Mouse (Mus musculus): ENCODE results near the gene Retsat.
A peak's percentile ranks its signal among the peaks of the same experiment; 100 is the strongest.

Gene Retsat

DNA sequence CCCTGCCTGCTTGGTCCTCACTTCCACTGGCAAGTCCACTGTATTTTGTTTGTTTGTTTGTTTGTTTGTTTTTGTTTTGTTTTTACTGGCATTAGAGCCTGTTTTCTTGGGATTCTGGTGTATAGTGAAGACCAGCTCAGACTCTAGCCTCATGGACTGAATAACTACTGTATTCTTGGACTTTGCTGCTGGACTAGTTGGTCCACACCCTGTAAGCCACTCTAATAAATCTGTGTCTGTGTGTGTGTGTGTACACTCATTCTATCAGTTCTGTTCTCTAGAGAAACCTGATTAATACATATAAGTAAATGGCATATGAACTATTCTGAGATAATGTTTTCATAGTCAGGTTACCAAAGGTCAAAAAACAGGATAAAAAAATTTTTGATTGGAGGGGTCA, 8.2 kb upstream of the Retsat start:
- no peak for DNase-seq (ENCODE audit: low spot score)

DNA sequence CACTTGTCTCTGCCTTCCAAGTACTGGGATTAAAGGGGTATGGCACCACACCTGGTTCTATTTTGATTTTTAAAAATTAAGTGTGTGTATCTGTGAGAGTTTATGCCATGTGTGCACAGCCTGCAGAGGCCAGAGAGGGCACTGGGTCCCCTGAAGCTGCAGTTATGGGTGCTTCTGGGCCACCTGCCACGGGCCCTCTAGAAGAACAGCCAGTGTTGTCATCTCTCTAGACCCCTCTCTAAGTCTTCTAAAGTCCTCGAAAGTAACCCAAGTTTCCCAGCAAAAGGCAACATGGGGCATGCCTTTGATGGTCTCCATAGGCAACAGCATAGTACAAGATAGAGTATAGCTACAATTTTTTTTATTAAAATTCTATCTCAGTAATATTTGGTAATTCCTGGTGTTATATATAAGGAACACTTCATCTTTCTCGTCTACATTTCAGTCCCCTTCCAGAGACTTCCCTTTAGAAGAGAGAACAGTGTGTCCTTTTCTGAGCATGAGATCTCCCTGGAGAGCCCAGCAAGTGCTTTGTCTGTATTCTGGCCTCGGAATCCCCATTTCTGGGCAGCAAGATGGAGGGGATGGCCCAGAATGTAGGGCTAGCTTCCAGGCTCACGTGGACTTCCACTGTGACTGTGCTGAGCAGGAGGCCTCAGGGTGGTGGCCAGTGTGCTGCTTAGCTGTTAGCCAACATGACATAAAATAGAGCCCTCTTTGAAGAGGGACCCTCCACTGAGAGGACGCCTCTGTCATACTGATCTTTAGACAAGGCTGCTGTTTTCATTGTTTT, 5.1 kb upstream of the Retsat start:
- no peak for DNase-seq (ENCODE audit: low spot score)

DNA sequence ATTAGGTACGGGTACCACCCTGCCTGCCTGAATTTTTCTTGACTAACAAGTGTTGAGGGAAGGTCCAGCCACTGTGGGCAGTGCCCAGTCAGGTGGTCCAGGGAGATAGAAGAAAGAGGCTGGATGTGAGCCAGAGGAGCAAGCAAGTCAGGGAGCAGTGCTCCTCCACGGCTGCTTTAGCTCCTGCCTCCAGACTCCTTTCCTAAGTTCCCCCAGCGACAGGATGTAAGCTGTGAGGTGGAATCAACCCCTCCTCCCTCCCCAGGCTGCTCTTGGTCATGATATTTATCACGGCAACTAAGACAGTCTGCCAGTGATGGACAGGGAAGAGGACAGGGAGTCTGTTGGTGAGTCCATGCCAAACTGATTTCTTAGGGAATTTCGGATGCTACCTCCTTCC, 4.4 kb upstream of the Retsat start:
- DNase-seq (ENCODE audit: low spot score), result no peak

DNA sequence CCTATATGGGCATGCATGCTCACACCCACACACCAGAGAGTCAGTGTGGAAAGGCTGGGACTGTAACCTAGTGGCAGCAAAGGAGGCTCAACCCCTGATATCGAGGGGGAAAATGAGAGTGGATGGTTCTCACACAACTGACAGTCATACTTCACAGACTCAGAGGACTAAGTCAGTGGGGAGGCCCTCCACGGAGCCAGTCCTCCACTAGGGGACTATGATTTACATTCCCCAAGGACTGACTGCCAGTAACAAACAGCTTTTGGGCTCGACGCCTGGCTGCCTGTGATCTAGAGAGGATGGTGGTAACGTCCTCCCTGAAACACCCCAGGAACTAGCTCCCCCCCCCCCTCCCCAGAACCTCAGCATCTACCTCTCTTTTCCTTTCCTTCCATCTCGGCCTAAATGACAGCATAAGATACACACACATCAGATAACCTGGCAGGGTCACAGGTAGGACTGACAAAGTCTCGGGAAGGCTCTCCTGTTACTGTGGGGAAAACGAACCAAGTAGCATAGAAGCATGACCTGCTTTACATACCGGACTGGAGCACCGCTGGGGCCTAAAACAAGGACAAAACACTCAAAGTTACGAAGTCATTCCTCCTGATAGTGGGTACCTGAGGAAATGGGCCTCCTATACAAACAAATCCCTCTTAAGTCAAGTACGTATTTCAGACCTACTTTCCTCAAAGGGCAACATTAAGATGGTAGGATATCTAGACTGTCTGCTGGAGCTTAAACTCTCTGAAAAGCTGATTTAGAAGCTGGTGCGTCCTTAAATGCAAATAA, 996 bp upstream of the Retsat start:
- DNase-seq (ENCODE audit: low spot score), result peak; percentile 22

DNA sequence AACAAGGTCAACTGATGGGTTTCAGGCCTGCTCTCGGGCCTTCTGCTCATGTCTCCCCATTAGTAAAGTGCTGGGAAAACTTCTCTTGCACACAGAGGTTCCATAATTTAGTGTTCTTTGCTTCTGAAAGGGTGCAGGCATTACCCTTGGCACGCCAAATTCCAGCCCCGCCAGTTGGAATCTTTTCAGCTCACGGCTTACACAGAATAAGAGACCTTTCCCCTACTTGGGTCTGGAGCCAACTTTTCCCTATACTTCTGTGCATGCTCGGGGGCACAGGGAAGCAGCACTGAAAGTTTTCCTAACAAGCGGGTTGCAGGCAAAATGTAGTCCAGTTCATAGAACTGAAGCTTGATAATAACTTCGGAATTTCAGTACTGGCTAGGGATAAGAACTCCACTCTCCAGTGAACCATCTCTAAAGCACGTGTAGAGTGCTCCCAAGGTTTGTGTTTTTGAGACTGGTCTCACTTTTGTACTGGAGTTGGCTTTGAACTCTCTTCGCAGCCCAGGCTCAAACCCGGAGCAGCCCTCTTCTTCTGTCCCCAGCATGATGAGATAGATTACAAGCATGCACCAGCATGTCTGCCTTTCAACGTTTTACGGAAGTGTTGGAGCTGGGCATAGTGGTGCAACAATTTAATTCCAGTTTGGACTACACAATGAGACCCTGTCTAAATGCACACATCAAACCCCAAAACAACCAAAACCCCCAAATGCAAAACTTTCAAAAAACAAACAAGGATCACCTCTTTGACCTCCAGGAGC, 699 bp downstream of the Retsat start:
- peak; percentile 43 for DNase-seq (ENCODE audit: low spot score)

DNA sequence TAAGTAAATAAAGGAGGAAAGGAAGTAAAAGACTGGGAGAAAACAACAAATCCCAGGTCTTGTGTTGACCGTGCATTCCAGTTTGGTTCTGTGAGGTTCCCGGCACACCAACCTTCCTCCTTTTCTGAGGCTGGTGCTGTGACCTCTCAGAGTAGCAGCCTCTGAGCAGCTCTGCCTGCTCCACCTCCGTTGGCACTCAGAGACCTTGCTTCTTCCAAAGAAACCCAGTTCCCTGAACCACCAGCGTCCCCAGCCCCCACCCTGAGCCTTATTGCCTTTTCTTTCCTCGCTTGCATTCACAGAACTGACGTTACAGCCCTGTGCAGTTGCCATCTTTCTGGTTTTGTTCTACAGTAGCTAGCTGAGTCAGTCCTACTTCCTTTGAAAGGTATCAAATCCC, 1.9 kb downstream of the Retsat start:
- DNase-seq (ENCODE audit: low spot score), result no peak

DNA sequence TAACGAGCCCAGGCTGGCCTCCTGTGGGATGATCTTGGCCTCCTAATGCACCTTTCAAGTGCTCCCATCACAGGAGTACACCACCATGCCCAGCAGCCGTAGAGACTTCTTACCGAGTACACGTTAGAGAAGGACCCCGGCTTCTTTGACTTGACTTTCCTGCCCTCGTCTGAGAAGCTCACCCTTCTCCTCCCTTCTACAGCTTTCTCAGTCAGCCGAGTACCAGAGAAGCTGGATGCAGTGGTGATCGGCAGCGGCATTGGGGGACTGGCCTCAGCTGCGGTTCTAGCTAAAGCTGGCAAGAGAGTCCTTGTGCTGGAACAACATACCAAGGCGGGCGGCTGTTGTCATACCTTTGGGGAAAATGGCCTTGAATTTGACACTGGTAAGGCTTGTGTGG, 2.5 kb downstream of the Retsat start:
- no peak for DNase-seq (ENCODE audit: low spot score)

DNA sequence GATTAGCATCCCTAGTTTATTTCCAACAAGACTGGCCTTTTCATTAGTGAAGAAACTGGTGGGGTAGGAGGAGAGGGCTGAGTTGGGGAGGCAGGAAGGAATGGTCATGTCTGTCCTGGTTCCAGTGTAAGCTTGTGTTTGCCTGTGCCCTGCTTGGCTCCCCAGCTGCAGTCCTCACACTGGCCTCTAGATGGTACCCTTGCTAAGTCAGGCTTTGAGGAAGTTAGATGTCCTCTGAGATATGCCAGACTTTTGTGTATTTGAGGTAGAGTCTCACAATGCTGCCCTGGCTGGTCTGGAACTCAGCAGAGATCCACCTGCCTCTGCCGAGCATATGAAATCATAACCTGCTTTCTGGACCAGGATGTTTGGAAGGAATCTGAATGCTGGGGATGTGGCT, 3.5 kb downstream of the Retsat start:
- DNase-seq (ENCODE audit: low spot score), result peak; percentile 82

DNA sequence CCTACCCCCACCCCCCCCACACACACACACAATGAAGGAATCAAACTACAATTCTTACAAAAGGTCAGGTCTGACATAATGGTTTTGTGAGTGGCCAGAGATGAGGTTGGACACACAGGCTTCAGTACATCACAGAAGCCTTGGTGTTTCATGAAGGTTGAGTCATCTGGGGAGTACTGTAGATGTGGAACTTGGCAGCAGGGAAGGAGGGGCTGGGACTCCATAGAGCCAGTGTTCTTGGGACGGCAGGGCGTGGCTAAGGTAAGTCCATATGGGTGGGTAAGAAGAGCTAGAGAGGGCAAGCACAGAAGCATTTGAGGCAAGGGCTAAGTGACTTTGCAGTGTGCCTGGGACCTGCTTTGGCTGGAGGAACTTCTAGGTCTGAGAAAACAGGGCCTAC, 5.8 kb downstream of the Retsat start:
- DNase-seq (ENCODE audit: low spot score), result no peak

DNA sequence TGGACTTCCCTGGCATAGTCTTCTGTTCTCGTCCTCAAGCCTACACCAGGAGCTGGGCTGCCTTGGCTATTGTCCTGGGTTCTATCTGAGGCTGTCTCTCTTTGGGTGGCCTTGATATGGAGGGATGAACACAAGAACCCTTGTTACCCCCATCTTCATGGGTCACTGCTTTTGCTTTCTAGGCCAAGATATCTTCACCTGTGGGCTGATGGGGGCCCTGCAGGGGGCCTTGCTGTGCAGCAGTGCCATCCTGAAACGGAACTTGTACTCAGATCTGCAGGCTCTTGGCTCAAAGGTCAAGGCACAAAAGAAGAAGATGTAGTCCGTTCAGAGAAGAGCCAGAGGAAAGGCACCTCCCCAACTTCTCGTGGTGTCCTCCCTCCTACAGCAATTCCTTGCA, 8.8 kb downstream of the Retsat start:
- no peak for DNase-seq (ENCODE audit: low spot score)

DNA sequence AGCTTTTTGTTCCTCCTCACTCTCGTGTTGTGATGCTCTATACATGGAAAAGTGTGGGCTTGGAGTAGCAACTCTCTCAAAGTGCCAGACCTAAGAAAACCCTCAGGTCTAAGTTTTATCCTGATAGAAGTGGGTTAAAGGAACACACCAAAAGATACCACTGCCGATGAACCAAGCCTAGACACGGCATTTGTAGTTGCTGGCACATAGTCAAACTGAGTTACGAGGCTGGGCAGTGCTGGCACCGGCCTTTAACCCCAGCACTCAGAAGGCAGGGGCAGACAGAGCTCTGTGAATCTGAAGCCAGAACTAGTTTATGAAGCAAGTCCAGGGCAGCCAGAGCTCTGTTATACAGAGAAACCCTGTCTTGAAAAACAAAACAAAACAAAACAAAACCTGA, 9.4 kb downstream of the Retsat start:
- DNase-seq (ENCODE audit: low spot score), result no peak

DNA sequence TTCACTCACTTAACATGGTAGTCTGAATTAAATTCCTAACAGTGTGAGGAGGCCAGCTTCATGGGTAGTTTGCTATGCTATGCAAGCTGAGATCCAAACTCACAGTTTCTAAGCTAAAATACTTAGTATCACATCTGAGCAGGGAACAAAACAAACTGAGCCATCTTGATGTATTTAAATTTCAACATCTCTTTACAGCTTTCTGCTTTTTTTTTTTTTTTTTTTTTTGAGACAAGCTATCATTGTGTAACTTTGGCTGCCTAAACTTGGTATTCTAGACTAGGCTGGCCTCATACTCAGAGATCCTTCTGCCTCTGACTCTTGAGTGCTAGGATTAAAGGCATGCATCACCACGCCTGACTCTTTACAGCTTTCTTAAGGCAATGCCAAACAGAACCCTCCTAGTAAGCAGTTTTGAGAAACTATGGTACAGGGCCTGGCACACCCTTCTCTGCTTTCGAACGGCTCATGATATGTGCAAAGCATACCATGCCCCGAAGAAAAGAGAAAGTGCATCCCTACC, 10.4 kb downstream of the Retsat start:
- no peak for DNase-seq (ENCODE audit: low spot score)

DNA sequence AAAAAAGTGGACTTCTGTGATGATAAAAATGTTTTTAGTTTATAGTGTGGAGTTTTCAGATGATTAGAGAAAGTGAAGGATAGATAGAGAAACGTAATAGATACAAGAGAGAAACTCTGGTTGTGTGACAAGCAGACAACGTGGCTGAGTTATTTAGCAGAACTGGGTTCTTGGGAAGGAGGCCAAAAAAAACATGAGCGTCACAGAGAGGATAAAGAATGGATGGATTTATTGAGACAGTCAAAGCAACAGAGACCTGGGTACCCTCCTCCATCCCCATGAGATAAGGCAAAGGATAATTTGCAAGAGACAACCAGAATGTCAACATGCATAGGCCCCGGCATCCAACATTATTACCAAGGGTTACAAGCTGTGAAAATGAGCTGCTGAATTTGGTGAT, 12.0 kb downstream of the Retsat start:
- no peak for DNase-seq (ENCODE audit: low spot score)

DNA sequence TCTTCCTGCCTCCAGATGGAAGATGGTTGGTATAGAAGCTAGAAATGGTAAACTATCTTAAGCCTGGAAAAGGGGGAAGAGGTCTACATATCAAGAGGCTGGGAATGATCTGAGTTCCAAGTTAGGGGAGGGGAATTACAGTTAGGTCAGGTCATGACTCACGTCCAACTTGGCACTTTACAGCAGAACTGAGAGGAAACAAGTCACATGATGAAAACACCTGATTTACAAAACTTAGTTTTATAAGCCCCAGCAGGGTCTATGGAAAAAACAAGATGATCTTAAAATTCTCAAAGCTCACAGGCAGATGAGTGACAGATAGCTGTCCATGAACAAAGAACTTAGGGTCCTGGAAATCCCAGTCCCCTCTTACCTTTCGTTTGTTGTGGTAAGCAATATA, 16.9 kb downstream of the Retsat start:
- no peak for DNase-seq (ENCODE audit: low spot score)

DNA sequence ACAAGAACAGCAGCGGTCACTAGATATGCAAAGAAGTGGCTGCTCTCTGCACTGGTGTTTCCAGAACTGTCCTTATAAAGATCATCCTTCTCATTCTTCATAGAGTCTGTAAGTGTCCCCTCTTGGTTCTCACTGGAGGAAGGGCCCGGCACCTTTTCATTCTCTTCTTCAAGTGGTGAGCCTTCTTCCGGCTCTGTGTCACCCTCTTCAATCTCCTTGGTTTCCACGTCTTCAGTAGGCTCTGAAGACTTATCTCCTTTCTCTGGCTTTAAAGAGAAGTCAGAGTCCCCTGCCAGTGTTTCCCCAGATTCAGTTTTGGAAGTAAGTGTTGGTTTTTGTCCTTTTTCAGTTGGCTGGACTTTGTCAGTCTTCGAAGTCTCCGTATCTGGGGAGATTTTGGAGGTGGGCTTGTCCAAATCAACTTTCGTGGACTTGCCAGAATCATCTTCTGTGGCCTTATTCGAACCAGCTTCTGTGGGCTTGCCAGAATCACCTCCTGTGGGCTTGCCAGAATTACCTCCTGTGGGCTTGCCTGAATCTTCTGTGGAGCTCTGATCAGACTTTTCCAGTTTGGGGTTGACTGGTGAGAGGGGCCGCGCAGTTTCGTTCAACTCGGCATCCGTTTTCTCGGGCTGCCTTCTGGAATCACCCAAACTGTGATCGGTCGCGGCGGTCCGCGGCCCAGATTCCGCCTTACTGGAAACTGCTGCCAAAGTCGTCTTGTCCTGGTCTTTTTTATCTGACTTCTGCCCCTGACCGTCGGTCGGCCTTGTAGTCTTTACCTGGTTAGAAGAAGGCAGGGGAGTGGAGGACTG, 17.5 kb downstream of the Retsat start:
- DNase-seq (ENCODE audit: low spot score), result no peak

DNA sequence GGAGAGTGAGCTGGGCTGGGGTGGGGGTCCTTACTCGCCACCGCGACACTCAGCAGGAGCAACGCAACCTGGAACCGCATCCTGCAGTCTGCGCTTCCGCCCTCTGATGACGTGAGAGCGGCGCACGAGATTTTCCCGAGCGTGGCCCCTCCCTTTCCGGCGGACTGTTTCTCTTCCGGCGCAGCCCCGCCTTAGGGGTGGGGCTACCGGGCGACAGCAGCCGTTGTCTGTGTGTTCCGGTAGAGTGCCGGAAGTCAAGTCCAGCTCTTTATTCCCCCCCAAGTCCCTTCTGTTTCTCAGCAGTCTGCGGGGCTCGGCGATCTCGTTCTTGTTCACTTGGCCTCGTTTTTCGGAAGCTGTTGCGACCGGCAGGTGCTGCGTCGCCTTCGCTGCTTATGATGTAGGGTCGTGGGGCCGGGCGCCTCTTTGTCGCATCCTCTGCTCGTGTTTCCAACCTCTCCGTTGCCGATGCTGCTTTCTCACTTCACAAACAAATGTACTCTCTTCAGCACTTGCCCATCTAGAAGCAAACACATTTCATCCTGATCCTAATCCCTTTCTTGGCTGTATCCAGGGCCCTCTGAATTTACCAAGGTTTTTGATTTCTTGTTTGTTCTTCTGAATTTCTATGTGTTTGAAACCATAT, 18.5 kb downstream of the Retsat start, which contains the start of gene Tgoln1:
TSS of gene Tgoln1 (minus strand) at position 358 of the 646 bp plus-strand sequence.
- DNase-seq (ENCODE audit: low spot score), result peak; percentile 94

DNA sequence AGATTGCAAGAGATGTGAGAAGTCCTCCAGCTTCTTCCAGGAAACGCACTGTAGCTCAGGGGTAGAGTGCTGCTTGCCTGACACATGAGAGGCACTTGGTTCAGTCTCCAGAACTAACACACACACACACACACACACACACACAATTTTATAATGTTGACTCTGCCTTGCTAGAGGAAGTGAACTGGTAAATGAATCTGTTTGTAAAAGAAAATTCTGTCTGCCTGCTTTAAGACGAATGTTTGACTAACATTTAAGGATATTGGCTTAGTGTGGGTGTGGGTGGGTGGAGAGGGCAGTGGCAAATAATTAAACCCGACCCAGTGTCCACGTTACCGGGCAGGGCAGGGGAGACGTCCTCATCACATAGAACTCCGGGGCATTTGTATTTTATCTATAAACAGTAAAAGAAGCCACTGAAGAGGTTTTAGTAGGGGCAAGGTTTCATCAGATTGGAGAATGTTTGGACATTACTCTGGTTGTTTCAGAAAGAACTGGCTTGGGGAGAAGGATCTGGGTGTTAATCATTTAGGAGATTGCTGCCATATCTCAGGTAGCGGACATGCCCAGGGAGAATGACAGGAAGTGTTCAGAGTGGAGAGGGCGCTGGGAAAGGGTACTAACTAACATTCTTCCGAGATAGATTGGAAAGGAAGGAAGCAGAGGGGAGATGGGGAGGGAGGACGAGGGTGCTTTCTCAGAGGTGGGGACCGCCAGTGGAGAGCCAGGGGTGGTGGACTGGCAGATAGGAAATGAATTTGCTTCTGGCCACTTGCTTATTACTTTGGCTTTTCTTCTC, 21.7 kb downstream of the Retsat start:
- no peak for DNase-seq (ENCODE audit: low spot score)

DNA sequence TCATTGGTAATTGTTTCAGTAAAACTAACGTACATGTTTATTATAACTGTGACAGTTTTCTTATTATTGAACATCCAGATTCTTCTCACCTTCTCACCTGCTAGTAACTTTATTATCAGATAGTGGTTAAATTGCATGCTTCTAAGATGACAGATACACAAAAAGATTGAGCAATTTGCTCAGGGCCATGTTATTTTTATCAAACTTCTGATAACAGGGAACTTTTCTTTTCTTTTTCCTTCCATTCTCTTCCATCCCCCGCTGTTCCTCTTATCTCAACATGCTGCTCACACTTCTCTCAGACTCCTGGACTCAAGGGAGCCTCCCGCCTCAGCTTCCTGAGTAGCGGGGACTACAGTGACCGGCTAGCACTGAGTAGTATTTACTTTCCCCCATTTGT, 22.6 kb downstream of the Retsat start:
- DNase-seq (ENCODE audit: low spot score), result no peak

DNA sequence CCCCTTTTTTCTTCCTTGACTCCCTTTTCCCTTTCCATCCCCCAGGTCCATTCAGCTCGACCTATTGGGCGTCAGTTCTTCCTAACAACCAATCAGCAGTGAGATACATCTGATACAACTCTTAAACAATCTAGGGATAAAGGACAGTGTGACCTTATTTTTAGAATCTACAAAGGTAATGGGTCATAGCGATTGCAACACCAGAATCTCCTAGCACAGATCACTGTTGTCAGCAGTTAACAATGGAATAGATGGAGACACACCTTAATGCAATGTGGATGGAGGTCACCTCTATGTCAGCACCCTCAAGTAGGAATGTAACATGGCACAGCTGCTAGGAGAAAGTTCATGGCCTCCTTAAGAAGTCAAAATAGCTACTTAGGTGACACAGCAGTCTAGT, 24.6 kb downstream of the Retsat start:
- no peak for DNase-seq (ENCODE audit: low spot score)

DNA sequence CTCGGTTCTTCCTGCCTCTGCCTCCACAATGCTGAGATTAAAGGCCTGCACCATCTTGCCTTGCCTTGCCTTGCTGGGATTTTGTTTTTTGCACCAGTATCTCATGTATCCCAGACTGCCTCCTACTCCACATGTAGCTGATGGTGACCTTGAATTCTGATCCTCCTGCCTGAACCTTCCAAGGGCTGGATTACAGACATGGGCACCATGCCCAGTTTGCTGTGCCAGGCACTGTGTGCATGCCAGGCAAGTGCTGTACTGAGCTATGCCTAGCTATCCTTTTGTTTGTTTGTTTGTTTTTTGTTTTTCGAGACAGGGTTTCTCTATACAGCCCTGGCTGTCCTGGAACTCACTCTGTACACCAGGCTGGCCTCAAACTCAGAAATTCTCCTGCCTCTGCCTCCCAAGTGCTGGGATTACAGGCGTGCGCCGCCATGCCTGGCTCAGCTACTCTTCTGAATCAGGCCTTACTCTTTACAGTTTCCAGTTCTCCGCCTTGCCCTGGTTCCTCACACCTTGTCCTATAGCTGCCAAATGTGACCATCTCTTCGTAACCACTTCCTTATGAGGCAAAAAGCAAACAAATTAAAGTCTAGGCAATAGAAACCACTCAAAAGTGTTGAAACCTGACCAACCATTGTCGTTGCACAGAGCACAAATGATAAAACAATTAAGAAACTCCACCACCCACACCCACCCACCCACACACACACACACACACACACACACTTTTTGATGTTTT, 25.6 kb downstream of the Retsat start:
- no peak for DNase-seq (ENCODE audit: low spot score)
